Mouse (Mus musculus) T-cell, adult 66 days (primary cell): ENCODE results near the gene Gpt2. TPM values are rescaled to one million over a fixed set of nuclear protein-coding genes. Genes with fewer than 3 reads are reported as not detected.

Source experiments
- total RNA-seq, 2 experiments: library from RNA; stranded (reverse); gene quantifications; 3 replicates in 1 of 2; 4 replicates in 1 of 2; pipeline ENCODE4 v1.2.4; 2023

The Gpt2 gene
- total RNA-seq, result under 1 TPM; 0.77 to 0.87 TPM

DNA sequence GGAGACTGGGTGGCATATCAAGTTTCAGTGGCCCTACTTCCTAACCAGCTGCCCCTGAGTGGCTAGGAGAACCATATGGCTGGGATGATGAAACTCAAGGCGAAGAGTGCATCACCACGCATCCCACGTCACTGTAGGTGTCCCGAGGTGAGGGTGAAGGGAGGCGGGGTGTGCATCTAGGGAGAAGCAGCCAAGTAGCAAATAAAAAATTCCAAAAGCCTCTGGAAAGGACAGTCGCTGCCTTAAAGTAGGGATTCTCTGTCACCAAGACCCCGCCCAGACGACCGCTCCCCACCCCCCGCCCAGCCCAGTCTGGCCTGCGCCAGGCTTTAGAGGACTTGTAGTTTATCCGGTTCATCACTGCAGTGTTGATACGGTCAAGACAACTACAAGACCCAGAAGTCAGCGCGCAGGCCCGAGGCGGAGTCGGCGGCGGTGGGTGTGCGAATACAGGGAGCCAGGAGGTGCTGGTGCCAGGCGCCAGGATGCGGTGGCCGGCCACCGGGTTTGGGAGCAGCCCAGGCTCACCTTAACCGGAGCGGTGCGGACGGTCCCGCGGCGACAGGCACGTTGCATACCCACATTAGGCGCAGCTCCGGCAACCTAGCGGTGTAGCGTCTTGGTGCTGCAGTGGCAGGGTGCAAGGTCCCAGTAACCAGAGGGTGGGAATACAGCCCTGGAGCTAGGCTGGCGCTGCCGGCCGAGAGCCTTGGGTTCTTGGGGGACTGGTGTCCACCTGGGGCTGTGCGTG is at the start of gene Gpt2:
TSS of gene Gpt2 (plus strand) at position 452 of the 751 bp plus-strand sequence.

DNA sequence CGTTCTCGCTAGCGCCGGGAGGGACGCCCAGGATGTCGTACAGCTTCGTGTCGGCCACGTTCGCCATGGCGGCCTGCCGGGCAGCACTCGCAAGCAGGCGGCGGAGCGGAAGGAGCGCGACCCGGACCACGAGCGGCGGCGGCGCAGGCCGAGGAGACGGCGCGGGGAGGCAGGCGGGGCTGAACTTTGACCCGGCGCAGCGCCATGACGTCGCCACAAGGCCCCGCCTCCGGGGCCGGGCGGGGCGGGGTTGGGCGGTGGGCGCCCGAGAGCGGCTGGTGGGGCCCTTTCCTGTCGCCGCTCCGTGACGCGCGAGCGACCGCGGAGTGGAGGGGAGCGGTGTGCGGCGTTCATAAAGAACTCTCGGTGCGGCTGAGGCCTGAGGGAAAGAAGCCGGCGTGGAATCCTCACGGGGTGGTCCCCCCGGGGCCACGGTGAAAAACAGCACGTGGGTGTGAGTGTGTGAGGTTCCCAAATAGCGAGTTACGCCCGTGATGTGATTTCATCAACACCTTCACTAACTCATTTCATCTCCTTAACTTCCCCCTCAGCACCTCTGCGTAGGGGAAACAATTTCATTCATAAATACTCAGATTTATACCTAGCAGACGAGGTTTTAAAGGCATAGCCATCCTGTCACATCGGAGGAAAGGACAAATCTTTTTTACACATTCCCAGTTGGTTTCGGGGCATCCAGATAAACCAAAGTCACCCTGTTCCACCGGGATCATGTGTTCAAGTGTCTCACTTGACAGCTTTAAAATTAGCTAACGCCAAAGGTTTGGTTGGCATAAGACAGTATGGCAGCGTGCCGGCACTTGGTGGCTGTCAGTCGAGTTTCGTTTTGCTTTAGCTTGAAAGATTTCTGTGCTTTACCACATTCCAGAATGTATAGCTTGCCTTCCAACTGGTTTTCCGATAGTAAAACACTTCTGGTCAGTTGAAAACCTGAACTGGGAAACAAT is 63.1 kb downstream of the Gpt2 start, which contains the start of gene Dnaja2:
TSS of gene Dnaja2 (minus strand) at position 164 of the 965 bp plus-strand sequence.

Other genes starting within 250 kb of the Gpt2 start
- gene Orc6, start 192.9 kb upstream of the Gpt2 start, total RNA-seq, result 10 to 100 TPM; 40.1 to 49.5 TPM
- gene Vps35, start 192.8 kb upstream of the Gpt2 start, total RNA-seq, result 10 to 100 TPM; 54.9 to 66.1 TPM
- gene Mylk3, start 106.2 kb upstream of the Gpt2 start, total RNA-seq, result under 1 TPM in 1 of 2 experiments, not detected in 1; 0.83 TPM
- 10 to 100 TPM; 17.0 to 18.3 TPM for gene 4921524J17Rik, start 59.7 kb upstream of the Gpt2 start, total RNA-seq
- 100 to 1,000 TPM; 148 to 162 TPM for gene Dnaja2, start 62.8 kb downstream of the Gpt2 start, total RNA-seq
- 1 to 10 TPM; 3.1 to 4.4 TPM for gene Neto2, start 208.3 kb downstream of the Gpt2 start, total RNA-seq